Mouse (Mus musculus) liver, embryonic 12.5 days (tissue): ENCODE results near the gene Itga3. TPM values are rescaled to one million over a fixed set of nuclear protein-coding genes. Genes with fewer than 3 reads are reported as not detected.
A peak's percentile ranks its signal among the peaks of the same experiment; 100 is the strongest.

Experiments used
- ATAC-seq: fragments of 200-750 bp; cut with Nextera tagmentation; 2 replicates; pipeline ENCODE4 v1.8.0; 2017; ENCODE audit warnings: moderate number of reproducible peaks, mild to moderate bottlenecking, moderate library complexity
- H3K27ac ChIP-seq: fragments of 300-500 bp; sonication (generic); 2 replicates; pipeline ENCODE4 v1.5.1; 2016; ENCODE audit warnings: mild to moderate bottlenecking
- H3K27me3 ChIP-seq: fragments of 300-500 bp; sonication (generic); replicated peaks from 2 replicates; pipeline ENCODE4 v1.6.1; 2016; ENCODE audit warnings: mild to moderate bottlenecking, moderate library complexity
- H3K36me3 ChIP-seq: fragments of 300-500 bp; sonication (generic); 2 replicates; pipeline ENCODE4 v1.6.1; 2016; ENCODE audit warnings: mild to moderate bottlenecking, moderate library complexity
- H3K4me1 ChIP-seq: fragments of 300-500 bp; sonication (generic); 2 replicates; pipeline ENCODE4 v1.6.1; 2016
- H3K4me2 ChIP-seq: fragments of 300-500 bp; sonication (generic); 2 replicates; pipeline ENCODE4 v1.6.1; 2016; ENCODE audit warnings: mild to moderate bottlenecking, moderate library complexity
- H3K4me3 ChIP-seq: fragments of 300-500 bp; sonication (generic); 2 replicates; pipeline ENCODE4 v1.5.1; 2016; ENCODE audit warnings: mild to moderate bottlenecking, moderate library complexity
- H3K9ac ChIP-seq: fragments of 300-500 bp; sonication (generic); 2 replicates; pipeline ENCODE4 v1.6.1; 2016; ENCODE audit warnings: mild to moderate bottlenecking, moderate library complexity
- H3K9me3 ChIP-seq: fragments of 300-500 bp; sonication (generic); replicated peaks from 2 replicates; pipeline ENCODE4 v1.6.1; 2016; ENCODE audit warnings: mild to moderate bottlenecking, moderate library complexity
- WGBS: fragments of 180-500 bp; shearing (Covaris S2); methylation state at CpG from one replicate; pipeline ENCODE4 v1.1.7; 2016; ENCODE audit not compliant: insufficient replicate concordance; 5-methylcytosine and 5-hydroxymethylcytosine counted together
- polyA plus RNA-seq: library from polyadenylated mRNA; unstranded; fragments of >200 nt; fragmentation: Nextera tagmentation; extraction: Ambion mirVana; gene quantifications from 2 replicates; pipeline ENCODE4 v1.2.1, GENCODE M21; 2016

Gene Itga3
- polyA plus RNA-seq: 2.8 and 3.6 TPM in 2 replicates

DNA sequence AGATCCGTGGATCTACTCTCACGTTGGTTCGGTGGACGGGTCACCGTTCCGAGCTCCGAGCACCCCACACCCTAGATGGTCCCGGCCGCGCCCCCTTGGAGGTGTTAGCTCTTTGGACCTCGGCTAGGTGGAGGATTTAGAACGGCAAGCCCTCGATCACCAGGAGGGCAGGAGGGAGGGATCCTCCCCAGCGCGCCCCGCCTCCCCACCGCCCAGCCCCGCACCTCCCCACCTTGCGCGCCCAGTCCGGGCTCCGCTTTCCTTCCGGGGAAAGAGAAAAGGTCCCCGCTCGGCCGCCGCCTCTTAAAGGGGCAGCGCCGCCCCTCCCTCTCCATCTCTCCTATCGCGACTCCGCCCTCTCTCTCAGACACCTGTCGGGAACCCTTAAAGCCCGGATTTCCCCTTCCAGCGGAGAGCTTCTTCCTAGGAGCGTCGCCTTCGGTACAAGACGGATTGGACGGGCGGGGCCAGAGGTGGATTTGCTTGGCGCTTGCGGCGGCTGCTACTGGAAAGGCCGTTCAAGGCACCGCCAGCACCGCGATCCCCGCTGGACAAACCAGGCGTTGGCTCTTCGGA is at the start of gene Itga3:
TSS of gene Itga3 (minus strand) at position 266 of the 576 bp plus-strand sequence.
- 1% methylated on average over 51 of the region's 51 CpGs for WGBS
- Histone ChIP-seq H3K4me2 (peak within 1 kb of the TSS; percentile 66), H3K9ac (no peak within 1 kb of the TSS), H3K36me3 (no peaks in the 10 kb centered on the region), H3K27me3 (peaks cover 95% of the 10 kb centered on the region), H3K9me3 (no peaks in the 10 kb centered on the region), H3K4me3 (peak within 1 kb of the TSS; percentile 51), H3K4me1 (peaks cover 27% of the 10 kb centered on the region; the same call in 1 of the 2 replicates), H3K27ac (no peak within 1 kb of the TSS)
- peak; percentile 57 for ATAC-seq

DNA sequence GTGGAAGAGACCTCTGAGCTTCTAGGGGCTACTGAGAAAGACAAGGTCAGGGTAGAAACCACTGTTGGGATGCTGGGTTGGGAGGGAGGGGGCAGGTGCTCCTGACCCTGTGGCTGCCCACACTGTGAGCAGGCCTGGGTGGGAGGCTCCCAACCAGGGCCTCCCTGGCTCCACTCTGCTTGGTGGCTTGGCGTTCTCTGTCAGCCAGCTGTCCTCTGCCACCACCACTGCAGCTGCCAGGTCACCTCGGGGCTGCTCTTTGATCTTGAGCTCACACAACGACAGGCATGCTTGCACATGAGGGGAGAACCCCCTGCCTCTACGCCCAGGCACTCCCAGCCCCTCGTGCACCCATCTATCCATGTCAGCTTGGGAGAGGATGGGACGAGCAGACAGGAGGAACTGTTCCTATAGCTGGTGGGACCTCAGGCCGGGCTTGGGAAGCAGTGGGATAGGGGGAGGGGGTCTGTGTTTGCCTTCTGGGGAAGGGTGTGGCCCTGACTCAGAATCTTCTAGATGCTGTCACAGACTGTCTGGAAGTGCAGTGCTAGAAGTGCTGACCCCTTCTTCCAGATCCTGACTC is 48.9 kb upstream of the Itga3 start:
- 29% methylated on average over 7 of the region's 7 CpGs for WGBS
- Histone ChIP-seq H3K27ac (no peak overlapping the region), H3K4me3 (no peak overlapping the region), H3K4me1 (peaks cover 9% of the 10 kb centered on the region; the same call in 1 of the 2 replicates), H3K27me3 (peaks cover 96% of the 10 kb centered on the region), H3K9ac (no peak overlapping the region), H3K9me3 (no peaks in the 10 kb centered on the region), H3K36me3 (no peaks in the 10 kb centered on the region), H3K4me2 (no peak overlapping the region)
- ATAC-seq: no peak

DNA sequence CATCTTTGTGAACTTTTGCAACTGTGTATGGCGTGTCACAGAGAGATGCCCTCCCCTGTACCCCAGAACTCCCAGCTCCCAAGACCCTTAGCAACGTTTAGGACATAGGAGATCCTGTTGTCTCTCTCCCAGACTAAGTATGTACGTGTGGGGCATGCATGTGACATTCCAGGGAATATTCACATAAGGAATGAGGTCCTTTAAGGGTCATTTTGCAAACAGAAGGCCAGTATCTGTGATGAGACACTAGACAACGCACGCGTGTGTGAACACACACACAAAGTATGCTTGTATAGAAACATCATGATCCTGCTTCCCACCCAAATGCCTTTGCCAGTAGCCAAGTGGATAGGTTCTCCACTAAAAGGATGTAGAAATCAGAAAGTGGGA is 45.5 kb upstream of the Itga3 start:
- Histone ChIP-seq H3K27ac (no peak overlapping the region), H3K36me3 (no peaks in the 10 kb centered on the region), H3K9me3 (no peaks in the 10 kb centered on the region), H3K27me3 (peaks cover 100% of the 10 kb centered on the region), H3K4me1 (peaks cover 18% of the 10 kb centered on the region), H3K4me2 (no peak overlapping the region), H3K9ac (no peak overlapping the region), H3K4me3 (no peak overlapping the region)
- no peak for ATAC-seq
- WGBS: 32% methylated on average over 6 of the region's 6 CpGs

DNA sequence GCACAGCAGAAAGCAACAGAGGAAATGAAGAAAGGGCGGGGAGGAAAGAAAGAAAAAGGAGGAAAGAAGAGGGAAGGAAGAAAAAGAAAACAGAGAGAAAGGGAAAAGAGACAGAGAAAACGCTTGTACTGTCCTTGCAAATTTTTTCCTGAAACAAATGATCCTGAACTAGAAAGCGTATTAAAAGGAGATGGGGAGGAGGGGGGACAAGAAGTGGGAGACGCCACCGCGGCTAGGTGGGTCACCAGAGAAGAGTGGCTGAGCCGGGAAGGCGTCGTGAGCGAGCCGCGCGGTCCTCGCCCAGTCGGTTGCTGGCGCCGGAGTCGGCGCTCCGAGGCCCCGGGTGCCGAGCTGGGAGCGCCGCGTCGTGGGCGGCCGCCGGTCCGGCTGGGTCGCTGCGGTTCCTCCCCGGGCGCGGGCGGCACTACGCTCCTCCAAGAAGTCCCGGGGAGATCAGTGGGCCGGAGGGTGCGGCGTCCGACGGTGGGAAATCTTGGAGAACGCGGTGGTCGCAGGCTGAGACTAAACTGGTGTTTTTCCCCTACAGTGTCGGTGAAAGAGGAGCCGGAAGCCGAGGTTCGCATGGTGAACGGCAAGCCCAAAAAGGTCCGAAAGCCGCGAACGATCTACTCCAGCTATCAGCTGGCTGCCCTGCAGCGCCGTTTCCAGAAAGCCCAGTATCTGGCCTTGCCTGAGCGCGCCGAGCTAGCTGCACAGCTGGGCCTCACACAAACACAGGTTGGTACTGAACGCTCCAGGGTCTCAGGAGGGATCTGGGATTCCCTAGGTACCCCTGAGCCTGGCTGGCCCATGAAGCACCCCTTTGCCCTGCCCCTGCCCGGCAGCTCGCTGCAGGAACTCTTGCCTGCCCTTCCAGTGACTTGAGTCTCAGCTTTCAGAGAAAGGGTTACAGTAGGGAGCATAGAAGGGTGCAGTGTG is 44.8 kb upstream of the Itga3 start:
- 1% methylated on average over 63 of the region's 63 CpGs for WGBS
- Histone ChIP-seq H3K9ac (no peak overlapping the region), H3K27me3 (peaks cover 94% of the 10 kb centered on the region), H3K36me3 (no peaks in the 10 kb centered on the region), H3K9me3 (no peaks in the 10 kb centered on the region), H3K4me2 (peak overlapping the region; percentile 47), H3K4me1 (peaks cover 13% of the 10 kb centered on the region), H3K27ac (no peak overlapping the region), H3K4me3 (peak overlapping the region; percentile 24)
- no peak for ATAC-seq

DNA sequence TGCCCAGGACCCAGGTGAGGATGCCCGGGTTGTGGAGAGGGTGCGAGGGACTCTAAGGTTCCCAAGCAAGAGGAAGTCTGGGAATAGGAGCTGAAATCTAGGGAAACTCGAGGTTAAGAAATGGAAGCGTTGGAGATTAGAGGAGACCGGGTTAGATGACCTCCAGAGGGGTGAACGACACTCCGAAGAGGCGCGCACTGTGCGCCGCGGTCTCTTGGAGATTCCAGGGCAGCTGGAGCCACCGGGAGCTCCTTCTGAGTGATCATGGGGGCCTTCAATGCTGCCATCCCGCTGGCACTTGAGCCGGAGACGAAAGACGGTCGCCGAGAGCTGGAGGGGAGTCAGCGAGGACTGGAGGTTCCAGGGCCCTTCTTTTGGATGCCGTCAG is 44.0 kb upstream of the Itga3 start:
- no peak overlapping the region for H3K27ac ChIP-seq
- 2% methylated on average over 21 of the region's 21 CpGs for WGBS
- no peaks in the 10 kb centered on the region for H3K36me3 ChIP-seq
- H3K4me3 ChIP-seq: peak overlapping the region; percentile 23
- H3K27me3 ChIP-seq: peaks cover 87% of the 10 kb centered on the region
- no peaks in the 10 kb centered on the region for H3K9me3 ChIP-seq
- H3K4me2 ChIP-seq: peak overlapping the region; percentile 49; the same call in 1 of the 2 replicates
- H3K4me1 ChIP-seq: peaks cover 10% of the 10 kb centered on the region; the same call in 1 of the 2 replicates
- ATAC-seq: no peak
- no peak overlapping the region for H3K9ac ChIP-seq

DNA sequence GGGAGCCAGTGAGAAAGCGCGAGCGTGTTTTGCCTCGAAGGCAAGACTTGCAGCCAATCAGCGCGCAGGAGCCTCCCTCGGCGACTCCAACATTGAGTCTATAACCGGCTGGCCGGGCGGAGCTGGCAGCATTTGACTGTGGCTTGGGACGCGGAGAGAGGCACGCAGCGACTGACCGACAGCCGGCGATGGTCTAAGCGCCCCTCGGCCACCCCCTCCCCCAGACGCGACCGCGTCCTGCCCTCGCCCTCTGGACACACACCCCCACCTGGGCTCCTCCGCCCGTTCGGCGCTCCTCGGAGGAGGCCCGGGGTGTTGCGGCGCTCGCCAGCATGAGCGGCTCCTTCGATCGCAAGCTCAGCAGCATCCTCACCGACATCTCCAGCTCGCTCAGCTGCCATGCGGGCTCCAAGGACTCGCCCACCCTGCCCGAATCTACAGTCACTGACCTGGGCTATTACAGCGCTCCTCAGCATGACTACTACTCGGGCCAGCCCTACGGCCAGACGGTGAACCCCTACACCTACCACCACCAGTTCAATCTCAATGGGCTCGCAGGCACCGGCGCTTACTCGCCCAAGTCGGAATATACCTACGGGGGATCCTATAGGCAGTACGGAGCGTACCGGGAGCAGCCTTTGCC is 43.5 kb upstream of the Itga3 start, which contains the start of gene Dlx3:
TSS of gene Dlx3 (plus strand) at position 130 of the 643 bp plus-strand sequence.
- H3K4me3 ChIP-seq: peak within 1 kb of the TSS; percentile 23
- peak within 1 kb of the TSS; percentile 49 for H3K4me2 ChIP-seq
- ATAC-seq: no peak
- H3K4me1 ChIP-seq: peaks cover 10% of the 10 kb centered on the region; the same call in 1 of the 2 replicates
- no peak within 1 kb of the TSS for H3K27ac ChIP-seq
- H3K9ac ChIP-seq: no peak within 1 kb of the TSS
- no peaks in the 10 kb centered on the region for H3K9me3 ChIP-seq
- 2% methylated on average over 55 of the region's 55 CpGs for WGBS
- H3K36me3 ChIP-seq: no peaks in the 10 kb centered on the region
- peaks cover 87% of the 10 kb centered on the region for H3K27me3 ChIP-seq

DNA sequence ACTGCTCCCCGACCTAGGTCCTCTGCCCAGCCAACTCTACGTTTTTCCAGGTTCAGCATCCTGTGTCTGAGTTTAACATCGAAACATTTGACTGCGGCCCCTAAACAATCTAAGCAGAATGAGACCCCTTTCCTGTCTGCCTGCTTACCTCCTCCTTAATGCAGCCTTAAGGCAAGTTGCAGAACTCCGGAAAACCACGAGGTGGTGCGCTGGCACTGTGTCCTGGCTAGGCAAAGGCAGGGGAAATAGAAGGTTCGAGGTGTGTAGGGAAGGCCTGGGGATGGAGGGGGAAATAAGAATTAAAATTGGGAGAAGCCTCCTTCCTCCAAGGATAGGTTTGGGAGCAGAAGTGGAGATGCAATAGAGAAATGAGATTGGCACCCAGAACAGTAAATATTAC is 41.9 kb upstream of the Itga3 start:
- Histone ChIP-seq H3K4me3 (no peak overlapping the region), H3K9me3 (no peaks in the 10 kb centered on the region), H3K27ac (no peak overlapping the region), H3K36me3 (no peaks in the 10 kb centered on the region), H3K4me2 (no peak overlapping the region), H3K4me1 (peaks cover 10% of the 10 kb centered on the region; the same call in 1 of the 2 replicates), H3K9ac (no peak overlapping the region), H3K27me3 (peaks cover 77% of the 10 kb centered on the region)
- ATAC-seq: no peak
- 5% methylated on average over 8 of the region's 8 CpGs for WGBS

DNA sequence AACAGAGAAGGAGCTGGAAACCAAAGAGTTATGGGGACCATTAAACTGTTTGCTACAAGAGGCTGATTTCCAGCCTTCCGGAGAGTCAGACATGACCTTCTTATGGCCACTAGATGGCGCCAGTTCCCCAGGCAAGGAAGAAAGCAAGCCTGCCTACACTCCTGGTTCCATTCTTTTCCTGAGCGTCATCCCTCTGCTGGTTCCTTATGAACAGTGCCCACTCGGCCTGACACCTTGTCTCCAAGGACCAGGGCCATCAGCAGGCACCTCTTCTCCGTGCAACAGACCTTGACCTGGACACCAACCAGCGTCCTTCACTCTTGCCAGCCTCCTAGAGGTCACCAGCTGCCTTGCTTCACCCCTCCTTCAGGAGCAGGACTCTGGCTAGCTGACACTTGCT is 40.4 kb upstream of the Itga3 start:
- H3K27me3 ChIP-seq: peaks cover 71% of the 10 kb centered on the region

DNA sequence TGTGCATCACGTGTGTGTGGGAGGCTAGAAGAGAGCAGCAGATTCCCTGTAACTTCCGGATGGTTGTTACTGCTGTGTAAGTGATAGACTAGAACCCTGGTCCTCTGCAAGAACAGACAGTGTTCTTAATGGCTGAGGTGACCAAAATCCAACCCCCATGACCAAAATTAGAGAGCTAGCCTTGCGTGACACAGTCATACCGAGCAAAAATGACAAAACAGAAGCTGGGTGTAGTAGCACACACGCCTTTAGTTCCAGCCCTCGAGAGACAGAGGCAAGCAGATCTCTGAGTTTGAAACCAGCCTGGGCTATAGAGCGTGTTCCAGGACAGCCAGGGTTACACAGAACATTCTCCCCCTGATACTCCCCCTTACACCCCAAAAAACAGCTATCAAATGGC is 33.5 kb upstream of the Itga3 start:
- no peak for ATAC-seq
- H3K27ac ChIP-seq: no peak overlapping the region
- H3K9me3 ChIP-seq: no peaks in the 10 kb centered on the region
- peaks cover 54% of the 10 kb centered on the region for H3K27me3 ChIP-seq
- no peaks in the 10 kb centered on the region for H3K36me3 ChIP-seq
- WGBS: 68% methylated on average over 7 of the region's 7 CpGs
- peaks cover 6% of the 10 kb centered on the region for H3K4me1 ChIP-seq
- H3K4me3 ChIP-seq: no peak overlapping the region
- no peak overlapping the region for H3K4me2 ChIP-seq
- no peak overlapping the region for H3K9ac ChIP-seq

More for the DNA sequence above, 40.4 kb upstream of the Itga3 start:
- Histone ChIP-seq H3K27ac (no peak overlapping the region), H3K9me3 (no peaks in the 10 kb centered on the region), H3K36me3 (no peaks in the 10 kb centered on the region), H3K4me1 (peaks cover 10% of the 10 kb centered on the region; the same call in 1 of the 2 replicates), H3K4me3 (no peak overlapping the region), H3K4me2 (no peak overlapping the region), H3K9ac (no peak overlapping the region)
- WGBS: 2% methylated on average over 6 of the region's 6 CpGs
- no peak for ATAC-seq

DNA sequence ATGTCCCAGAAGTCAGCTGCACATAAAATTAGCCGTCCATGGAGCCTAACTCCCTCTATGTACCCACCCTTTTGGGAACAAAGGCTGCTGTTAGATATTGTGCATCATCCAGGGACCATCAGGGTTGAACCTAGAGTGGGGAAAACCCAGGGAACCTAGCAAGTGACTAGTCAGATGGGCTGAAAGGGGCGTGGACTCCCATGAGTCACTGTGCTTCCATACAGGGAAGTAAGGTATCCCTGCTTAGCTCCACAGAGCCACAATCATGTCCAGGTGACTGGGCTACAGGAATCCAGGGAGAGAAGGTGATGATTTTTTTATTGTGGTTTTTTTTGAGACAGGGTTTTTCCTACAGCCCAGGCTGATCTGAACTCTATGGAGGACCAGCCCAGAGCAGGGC is 32.4 kb upstream of the Itga3 start:
- Histone ChIP-seq H3K9ac (no peak overlapping the region), H3K27me3 (peaks cover 61% of the 10 kb centered on the region), H3K4me1 (peaks cover 16% of the 10 kb centered on the region), H3K4me2 (no peak overlapping the region), H3K36me3 (no peaks in the 10 kb centered on the region), H3K9me3 (no peaks in the 10 kb centered on the region), H3K4me3 (no peak overlapping the region), H3K27ac (no peak overlapping the region)
- 55% methylated on average over 2 of the region's 2 CpGs for WGBS
- ATAC-seq: no peak

DNA sequence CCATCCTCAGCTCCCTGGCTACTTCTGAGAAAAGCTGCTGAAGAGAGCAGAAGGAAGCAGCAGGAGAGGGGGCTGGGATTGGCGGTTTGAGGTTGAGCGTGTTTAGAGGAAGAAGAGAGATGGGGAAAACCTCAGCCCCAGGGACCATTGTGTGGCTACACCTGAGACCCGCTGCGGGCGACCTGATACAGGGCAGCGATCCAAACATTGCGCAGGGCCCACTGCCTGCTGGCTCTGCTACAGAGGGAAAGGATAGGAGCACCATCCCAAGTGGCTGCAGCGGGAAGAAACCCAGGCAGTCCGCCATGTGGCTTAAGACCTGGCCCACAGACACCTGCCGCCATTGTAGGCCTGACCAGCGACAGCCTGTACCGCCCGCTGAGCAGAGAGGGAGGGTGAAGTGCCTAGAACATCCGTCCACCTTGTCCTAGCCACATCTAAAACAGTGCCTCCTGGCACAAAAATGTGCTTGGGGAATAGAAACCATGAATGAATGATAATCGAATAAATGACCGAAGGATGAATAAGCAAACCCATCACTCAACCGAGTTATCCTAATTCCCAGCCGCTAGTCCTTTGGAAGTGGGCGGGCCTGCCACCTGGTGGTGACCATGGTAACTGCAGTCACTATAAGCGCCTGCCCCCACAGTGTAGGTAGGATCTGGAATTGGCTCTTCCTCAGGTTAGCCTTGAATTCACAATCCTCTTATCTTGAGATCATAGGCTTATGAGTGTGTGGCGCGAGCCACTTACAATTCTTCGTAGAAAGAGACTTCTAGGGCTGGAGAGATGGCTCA is 30.0 kb upstream of the Itga3 start:
- Histone ChIP-seq H3K27me3 (peaks cover 71% of the 10 kb centered on the region), H3K4me1 (peaks cover 16% of the 10 kb centered on the region), H3K4me3 (no peak overlapping the region), H3K36me3 (no peaks in the 10 kb centered on the region), H3K27ac (no peak overlapping the region), H3K9ac (no peak overlapping the region), H3K9me3 (no peaks in the 10 kb centered on the region), H3K4me2 (no peak overlapping the region)
- ATAC-seq: no peak
- 21% methylated on average over 23 of the region's 23 CpGs for WGBS
